Mouse (Mus musculus) stomach, embryonic 14.5 days (tissue): ENCODE results near the gene Gas7. TPM values are rescaled to one million over a fixed set of nuclear protein-coding genes. Genes with fewer than 3 reads are reported as not detected.
A peak's percentile ranks its signal among the peaks of the same experiment; 100 is the strongest.

ENCODE experiments used
- ATAC-seq: fragments of 200-750 bp; cut with Nextera tagmentation; 2 replicates; pipeline ENCODE4 v1.8.0; 2017; ENCODE audit warnings: low read depth, moderate TSS enrichment; ENCODE audit not compliant: insufficient number of reproducible peaks, insufficient read depth, low FRiP score
- H3K27ac ChIP-seq: fragments of 300-500 bp; sonication (generic); 2 replicates; pipeline ENCODE4 v1.5.1; 2014; ENCODE audit warnings: mild to moderate bottlenecking, low read length, moderate library complexity, mixed read lengths
- H3K27me3 ChIP-seq: fragments of 300-500 bp; sonication (generic); 2 replicates; pipeline ENCODE4 v1.6.1; 2014; ENCODE audit warnings: low read length, control low read depth, mixed read lengths; ENCODE audit not compliant: control insufficient read depth, insufficient read depth
- H3K36me3 ChIP-seq: fragments of 300-500 bp; sonication (generic); 2 replicates; pipeline ENCODE4 v1.6.1; 2014; ENCODE audit warnings: mild to moderate bottlenecking, control low read depth, low read length, moderate library complexity, mixed read lengths; ENCODE audit not compliant: control insufficient read depth, insufficient read depth
- H3K4me1 ChIP-seq: fragments of 300-500 bp; sonication (generic); 2 replicates; pipeline ENCODE4 v1.6.1; 2014; ENCODE audit warnings: low read length, control low read depth, mixed read lengths; ENCODE audit not compliant: control insufficient read depth, insufficient read depth
- H3K4me2 ChIP-seq: fragments of 300-500 bp; sonication (generic); replicated peaks from 2 replicates; pipeline ENCODE4 v1.6.1; 2014; ENCODE audit warnings: low read depth, low read length, control low read depth
- H3K4me3 ChIP-seq: fragments of 300-500 bp; sonication (generic); 2 replicates; pipeline ENCODE4 v1.5.1; 2014; ENCODE audit warnings: low read depth, low read length, control low read depth
- H3K9ac ChIP-seq: fragments of 300-500 bp; sonication (generic); replicated peaks from 2 replicates; pipeline ENCODE4 v1.6.1; 2014; ENCODE audit warnings: low read depth, mild to moderate bottlenecking, control low read depth, low read length, moderate library complexity, mixed read lengths
- H3K9me3 ChIP-seq: fragments of 300-500 bp; sonication (generic); 2 replicates; pipeline ENCODE4 v1.6.1; 2016; ENCODE audit warnings: low read depth, low read length, control low read depth; ENCODE audit not compliant: control insufficient read depth
- WGBS: fragments of 180-500 bp; shearing (Covaris S2); extraction: QIAGEN DNeasy Blood & Tissue Kit; methylation state at CpG from one replicate; pipeline ENCODE4 v1.1.7; 2014; 5-methylcytosine and 5-hydroxymethylcytosine counted together
- polyA plus RNA-seq: library from polyadenylated mRNA; unstranded; fragments of >200 nt; fragmentation: Nextera tagmentation; extraction: Ambion mirVana; gene quantifications from 2 replicates; pipeline ENCODE4 v1.2.1, GENCODE M21; 2014

Gas7 gene
- polyA plus RNA-seq, 1 experiment from 2014 or later: 15.6 TPM

- no peak overlapping the region for H3K4me3 ChIP-seq
- H3K4me2 ChIP-seq: no peak overlapping the region
- H3K27ac ChIP-seq: no peak overlapping the region
- H3K9me3 ChIP-seq: no peaks in the 10 kb centered on the region
- WGBS: 73% methylated on average over 7 of the region's 7 CpGs
- H3K9ac ChIP-seq: no peak overlapping the region
- no peak for ATAC-seq
- no peaks in the 10 kb centered on the region for H3K4me1 ChIP-seq
- no peaks in the 10 kb centered on the region for H3K27me3 ChIP-seq
- no peaks in the 10 kb centered on the region for H3K36me3 ChIP-seq
These were observed 46.4 kb downstream of the Gas7 start for GRCm38 (mm10) chr11:67501468-67502244.

- H3K4me3 ChIP-seq: no peak overlapping the region
- 71% methylated on average over 1 of the region's 1 CpGs for WGBS
- no peaks in the 10 kb centered on the region for H3K9me3 ChIP-seq
- H3K9ac ChIP-seq: no peak overlapping the region
- no peak for ATAC-seq
- no peaks in the 10 kb centered on the region for H3K27me3 ChIP-seq
- no peaks in the 10 kb centered on the region for H3K36me3 ChIP-seq
- H3K4me2 ChIP-seq: no peak overlapping the region
- no peaks in the 10 kb centered on the region for H3K4me1 ChIP-seq
- H3K27ac ChIP-seq: no peak overlapping the region
These were observed 54.1 kb downstream of the Gas7 start for GRCm38 (mm10) chr11:67509219-67509876.

GRCm38 (mm10) chr11:67510831-67511230, 55.6 kb downstream of the Gas7 start:
- H3K27ac ChIP-seq: no peak overlapping the region
- WGBS: 79% methylated on average over 4 of the region's 4 CpGs
- no peak for ATAC-seq

GRCm38 (mm10) chr11:67513001-67513400, 57.8 kb downstream of the Gas7 start:
- 85% methylated on average over 4 of the region's 4 CpGs for WGBS
- H3K27me3 ChIP-seq: no peaks in the 10 kb centered on the region
- H3K27ac ChIP-seq: no peak overlapping the region
- H3K9me3 ChIP-seq: no peaks in the 10 kb centered on the region
- H3K4me1 ChIP-seq: peaks cover 18% of the 10 kb centered on the region
- H3K36me3 ChIP-seq: no peaks in the 10 kb centered on the region
- no peak overlapping the region for H3K4me2 ChIP-seq
- H3K4me3 ChIP-seq: no peak overlapping the region
- H3K9ac ChIP-seq: no peak overlapping the region
- ATAC-seq: no peak

More at GRCm38 (mm10) chr11:67510831-67511230, 55.6 kb downstream of the Gas7 start:
- Histone ChIP-seq H3K4me2 (no peak overlapping the region), H3K36me3 (no peaks in the 10 kb centered on the region), H3K4me3 (no peak overlapping the region), H3K9me3 (no peaks in the 10 kb centered on the region), H3K27me3 (no peaks in the 10 kb centered on the region), H3K4me1 (peaks cover 9% of the 10 kb centered on the region), H3K9ac (no peak overlapping the region)

DNA sequence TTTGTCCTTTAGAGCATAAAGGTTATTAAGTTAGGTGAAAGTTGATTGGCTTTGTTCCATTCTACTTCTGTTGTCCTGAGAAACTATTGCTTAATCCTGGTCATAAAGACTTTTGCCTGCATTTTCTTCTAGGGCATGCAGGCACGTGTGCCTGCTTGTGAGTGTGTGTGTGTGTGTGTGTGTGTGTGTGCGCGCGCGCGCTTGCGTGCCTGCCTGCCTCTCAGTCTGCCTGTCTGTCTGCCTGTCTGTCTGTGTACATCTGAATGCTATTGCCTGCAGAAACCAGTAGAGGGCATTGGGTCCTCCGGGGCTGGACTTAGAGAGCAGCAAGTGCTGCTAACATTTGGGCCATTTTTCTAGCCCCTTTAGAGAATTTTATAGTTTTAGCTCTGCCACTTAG, 59.2 kb downstream of the Gas7 start:
- Histone ChIP-seq H3K4me1 (peaks cover 18% of the 10 kb centered on the region), H3K36me3 (no peaks in the 10 kb centered on the region), H3K9ac (no peak overlapping the region), H3K27ac (no peak overlapping the region), H3K27me3 (no peaks in the 10 kb centered on the region), H3K4me3 (no peak overlapping the region), H3K9me3 (no peaks in the 10 kb centered on the region), H3K4me2 (no peak overlapping the region)
- no peak for ATAC-seq
- 86% methylated on average over 8 of the region's 8 CpGs for WGBS

DNA sequence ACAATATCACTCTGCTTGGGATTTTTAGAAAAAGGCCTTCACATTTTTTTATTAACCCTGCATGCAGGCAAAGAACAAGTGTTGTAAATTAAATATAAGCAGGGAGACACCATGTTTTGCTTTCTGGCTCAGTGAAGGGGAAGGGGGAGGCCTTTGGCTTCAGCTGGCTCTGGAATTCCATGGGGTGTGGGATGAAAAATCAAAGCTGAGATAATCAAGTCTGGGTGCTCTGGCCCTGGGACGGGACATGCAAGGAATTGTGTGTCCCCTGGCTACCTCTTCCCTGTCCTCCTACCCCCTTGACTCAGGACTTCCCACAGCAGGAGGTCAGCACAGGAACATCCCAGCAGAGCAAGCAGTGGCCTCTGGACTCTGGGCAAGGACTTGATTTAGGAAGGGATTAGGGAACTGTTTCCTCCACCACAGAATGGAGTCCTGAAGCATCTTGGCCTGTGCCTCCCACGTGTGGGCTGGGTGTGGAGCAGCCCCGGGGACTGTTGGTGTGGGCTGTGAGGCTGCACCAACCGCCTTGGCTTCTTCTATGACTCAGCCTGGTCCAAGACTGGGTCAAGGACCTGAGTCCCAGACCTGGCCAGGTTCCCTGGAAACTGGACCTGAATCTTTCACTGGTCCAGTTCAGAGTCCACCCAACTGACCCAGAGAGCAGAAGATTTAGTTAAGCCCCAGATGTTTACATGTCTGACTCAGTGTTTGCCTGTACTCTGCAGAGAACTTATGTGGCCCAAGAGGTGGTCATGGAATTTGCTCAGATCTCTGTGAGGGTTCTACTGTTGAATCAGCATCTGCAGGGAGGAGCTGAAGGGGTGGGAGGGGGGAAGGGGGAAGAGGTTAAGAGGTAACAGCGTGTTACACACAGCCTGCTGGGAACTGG, 60.0 kb downstream of the Gas7 start:
- Histone ChIP-seq H3K4me1 (peaks cover 18% of the 10 kb centered on the region), H3K4me3 (no peak overlapping the region), H3K4me2 (no peak overlapping the region), H3K9ac (no peak overlapping the region), H3K36me3 (no peaks in the 10 kb centered on the region), H3K27me3 (no peaks in the 10 kb centered on the region), H3K9me3 (no peaks in the 10 kb centered on the region), H3K27ac (peak overlapping the region; percentile 83)
- ATAC-seq: peak; percentile 43; the same call in 1 of the 2 replicates
- 19% methylated on average over 5 of the region's 5 CpGs for WGBS

GRCm38 (mm10) chr11:67515912-67516305, 60.7 kb downstream of the Gas7 start:
- H3K9ac ChIP-seq: no peak overlapping the region
- peak overlapping the region; percentile 83 for H3K27ac ChIP-seq
- ATAC-seq: no peak
- WGBS: 52% methylated on average over 3 of the region's 3 CpGs
- no peaks in the 10 kb centered on the region for H3K27me3 ChIP-seq
- peaks cover 18% of the 10 kb centered on the region for H3K4me1 ChIP-seq
- H3K9me3 ChIP-seq: no peaks in the 10 kb centered on the region
- H3K4me3 ChIP-seq: no peak overlapping the region
- no peak overlapping the region for H3K4me2 ChIP-seq
- no peaks in the 10 kb centered on the region for H3K36me3 ChIP-seq

- no peak overlapping the region for H3K4me3 ChIP-seq
- ATAC-seq: no peak
- H3K9ac ChIP-seq: no peak overlapping the region
- no peaks in the 10 kb centered on the region for H3K36me3 ChIP-seq
- WGBS: 57% methylated on average over 2 of the region's 2 CpGs
- no peak overlapping the region for H3K27ac ChIP-seq
- no peaks in the 10 kb centered on the region for H3K27me3 ChIP-seq
- H3K9me3 ChIP-seq: no peaks in the 10 kb centered on the region
- H3K4me1 ChIP-seq: peaks cover 18% of the 10 kb centered on the region
- H3K4me2 ChIP-seq: no peak overlapping the region
These were observed 62.5 kb downstream of the Gas7 start for GRCm38 (mm10) chr11:67517748-67518147.
